Mouse (Mus musculus) embryo, embryonic 11 days (tissue): Measurements from ENCODE around the gene Calm1.
"Not testable (repeated sequence)": the region's sequence is repeated elsewhere in the genome, so short reads cannot be mapped to it uniquely, and the experiment has no call there.

Experiments
- DNase-seq: peaks from one replicate; pipeline ENCODE4 v3.0.0-alpha.2; 2015

Calm1 gene

DNA sequence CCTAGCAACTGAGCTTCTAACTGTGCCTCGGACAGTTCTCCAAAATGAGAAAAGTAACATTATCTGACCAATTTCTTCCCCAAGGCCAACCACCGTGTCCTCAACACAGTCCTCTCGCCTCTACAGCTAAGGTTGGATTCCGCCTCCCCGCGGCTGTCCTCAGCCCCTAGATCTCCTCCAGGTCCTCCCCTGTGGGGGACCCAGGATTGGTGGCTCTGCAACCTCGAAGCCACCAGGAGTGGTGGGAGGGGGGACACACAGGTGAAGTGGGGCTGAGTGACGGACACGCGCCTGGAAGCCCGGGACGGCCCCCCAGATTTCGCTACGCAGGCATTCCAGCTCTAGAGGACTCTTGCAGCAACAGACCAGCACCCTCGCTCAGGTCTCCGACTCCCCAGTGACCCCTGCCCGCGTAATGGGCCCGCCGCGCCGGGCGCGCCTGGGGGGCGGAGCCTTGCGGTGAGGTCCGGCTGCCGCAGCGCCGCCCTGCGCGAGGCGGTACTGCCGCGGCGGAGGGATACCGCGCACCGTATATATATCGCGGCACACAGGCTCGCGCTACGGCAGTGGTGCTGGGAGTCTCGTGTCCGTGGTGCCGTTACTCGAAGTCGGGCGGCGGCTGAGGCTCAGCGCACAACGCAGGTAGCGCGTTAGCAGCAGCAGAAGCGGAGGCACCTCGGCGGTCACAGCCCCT, at the start of gene Calm1:
Calm1 (plus strand) TSS at position 469 of the 694 bp plus-strand sequence.
- DNase-seq: peak; percentile 96

GRCm38 (mm10) chr12:100152466-100152865, 46.8 kb upstream of the Calm1 start:
- DNase-seq: no peak

DNA sequence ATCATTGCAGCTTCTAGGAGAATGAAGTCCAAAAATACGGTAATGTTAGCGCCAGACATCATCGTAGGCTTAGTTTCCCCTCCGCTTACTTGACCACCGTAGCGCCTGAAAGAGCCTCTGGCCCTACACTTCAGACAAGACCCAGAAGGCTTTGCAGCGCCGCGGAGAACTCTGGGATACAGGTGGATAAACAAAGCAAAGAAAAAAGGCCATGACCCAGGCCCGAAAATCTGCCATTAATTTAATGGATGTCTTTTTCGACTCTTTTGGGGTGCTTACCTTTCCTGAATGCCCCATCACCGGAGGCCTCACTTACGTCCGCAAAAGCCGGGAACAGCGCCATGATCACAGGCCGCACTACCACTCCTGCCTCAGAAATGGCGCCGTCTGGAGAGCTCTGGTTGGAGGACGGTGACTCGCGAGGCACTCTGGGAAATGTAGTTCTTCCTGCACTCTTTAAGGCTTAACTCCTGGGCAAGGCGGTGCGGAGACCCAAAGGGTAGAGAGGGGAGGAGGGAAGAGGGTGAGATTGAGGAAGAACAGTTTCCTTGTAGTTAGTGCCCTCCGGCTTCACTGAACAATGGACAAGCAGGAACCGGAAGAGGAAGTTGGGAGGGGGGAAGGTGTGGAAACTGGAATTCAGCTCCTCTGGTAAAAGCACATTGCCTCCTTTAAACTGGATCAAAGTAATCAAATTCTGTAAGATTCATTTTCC, 39.8 kb upstream of the Calm1 start, which contains the start of gene Nrde2:
Nrde2 (minus strand) TSS at position 393 of the 715 bp plus-strand sequence.
- peak; percentile 95 for DNase-seq

- DNase-seq: no peak
Observed at GRCm38 (mm10) chr12:100164991-100165500, 34.2 kb upstream of the Calm1 start.

GRCm38 (mm10) chr12:100166177-100166576, 33.1 kb upstream of the Calm1 start:
- peak; percentile 76 for DNase-seq

GRCm38 (mm10) chr12:100166939-100167338, 32.3 kb upstream of the Calm1 start:
- DNase-seq: no peak

DNA sequence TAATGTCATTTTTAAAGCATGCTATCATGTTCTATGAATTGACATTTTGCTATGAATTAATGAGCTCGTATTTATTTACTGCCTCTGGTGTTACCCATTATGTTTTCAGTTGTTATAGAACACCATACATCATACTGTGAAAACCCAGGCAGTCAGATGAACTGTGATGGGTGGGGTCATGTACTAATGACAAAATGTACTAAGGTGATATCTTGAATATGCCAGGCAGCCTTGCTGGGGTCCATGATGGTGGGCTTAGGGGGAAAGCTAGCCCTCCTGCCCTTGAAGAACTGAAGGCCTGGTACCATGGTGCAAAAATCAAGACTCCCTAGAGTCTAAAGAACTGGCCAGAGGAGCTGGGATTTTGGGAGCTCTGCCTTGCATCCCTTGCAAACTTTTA, 31.7 kb upstream of the Calm1 start:
- no peak for DNase-seq

DNA sequence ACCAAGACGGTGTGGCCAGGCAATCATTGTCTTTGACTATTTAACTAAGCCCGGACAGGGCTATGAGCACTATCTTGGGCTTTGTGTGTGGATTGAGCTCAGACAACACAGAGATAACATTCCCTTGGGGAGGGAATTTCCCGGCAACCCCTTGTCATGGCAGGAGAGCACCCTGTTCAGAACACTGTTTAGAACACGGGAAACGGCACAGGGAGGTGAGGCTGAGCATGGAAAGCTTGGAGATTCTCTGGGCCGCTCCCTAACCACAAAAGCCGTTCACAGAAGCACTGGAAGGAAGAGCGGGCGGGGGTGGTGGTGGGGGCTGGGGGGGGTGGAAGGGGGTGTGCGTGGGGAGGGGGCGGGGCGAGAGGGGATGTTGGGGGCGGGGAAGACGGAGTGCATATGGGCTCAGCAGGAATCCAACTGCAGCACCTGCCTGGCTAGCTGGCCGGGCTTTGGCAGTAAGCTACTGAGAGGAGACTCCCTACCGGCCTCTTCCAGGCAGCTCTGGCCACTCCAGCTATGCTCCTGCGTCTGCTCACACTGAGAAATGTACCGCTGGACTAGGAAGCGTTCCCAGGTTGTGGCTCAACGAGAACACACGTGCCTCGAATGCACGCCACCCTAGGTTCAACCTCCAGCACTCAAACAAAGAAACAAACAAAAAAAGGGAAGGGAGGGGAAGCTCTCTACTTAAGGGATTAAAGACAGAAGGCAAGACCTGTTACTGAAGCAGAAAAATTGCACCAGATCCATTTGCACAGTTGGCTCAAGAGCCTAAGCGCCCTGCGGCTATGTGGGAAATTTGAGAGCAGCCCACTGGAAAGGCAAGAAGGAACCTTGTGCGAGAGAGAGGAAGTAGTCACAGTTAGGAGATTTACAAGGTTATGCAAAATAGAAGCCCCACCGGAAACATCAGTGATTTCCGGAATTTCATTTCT, 31.0 kb upstream of the Calm1 start:
- DNase-seq: peak; percentile 63

- DNase-seq: no peak
Observed at GRCm38 (mm10) chr12:100172481-100172880, 26.8 kb upstream of the Calm1 start.

- peak; percentile 57 for DNase-seq
Observed at GRCm38 (mm10) chr12:100176469-100177056, 22.7 kb upstream of the Calm1 start.

DNA sequence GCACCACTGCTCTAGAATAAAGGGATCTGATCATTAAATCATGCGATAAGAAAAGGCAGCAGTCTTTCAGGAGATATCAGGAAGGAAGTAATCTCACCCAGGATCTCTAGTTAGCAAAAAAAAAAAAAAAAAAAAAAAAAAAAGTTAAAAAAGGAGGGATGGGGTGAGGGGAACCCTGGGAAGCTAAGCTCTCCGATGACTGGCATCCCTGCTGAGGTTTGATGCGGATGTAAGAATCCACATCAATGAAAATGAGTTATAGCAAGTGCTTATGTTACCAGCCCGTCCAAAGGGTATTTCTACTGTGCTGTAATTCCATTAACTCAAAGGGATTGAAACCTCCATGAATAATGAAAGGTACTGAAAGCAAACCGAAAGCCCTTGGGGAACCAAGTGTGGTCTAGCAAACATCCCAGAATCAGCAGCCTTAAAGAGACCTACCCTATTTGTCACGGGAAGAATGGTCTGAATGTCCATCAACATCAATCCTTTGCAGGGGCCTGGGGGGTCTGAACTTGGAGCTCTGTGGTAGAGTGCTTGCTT, 20.3 kb upstream of the Calm1 start:
- no peak for DNase-seq

GRCm38 (mm10) chr12:100180802-100181201, 18.4 kb upstream of the Calm1 start:
- no peak for DNase-seq

DNA sequence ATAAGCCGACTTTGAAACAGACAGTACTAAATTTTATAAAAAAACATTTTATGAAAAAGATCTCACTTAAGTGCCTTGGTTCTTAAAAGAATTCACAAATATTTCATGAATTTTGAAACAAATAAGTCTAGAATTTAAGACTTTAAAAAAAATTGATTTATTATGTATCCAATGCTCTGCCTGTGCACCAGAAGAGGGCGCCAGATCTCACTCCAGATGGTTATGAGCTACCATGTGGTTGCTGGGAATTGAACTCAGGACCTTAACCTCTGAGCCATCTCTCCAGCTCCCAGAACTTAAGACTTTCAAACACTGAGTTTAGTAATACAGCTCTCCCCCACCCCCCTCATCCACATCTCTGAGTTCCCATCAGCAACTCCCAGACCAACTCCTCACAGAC, 16.6 kb upstream of the Calm1 start:
- DNase-seq: no peak

GRCm38 (mm10) chr12:100183970-100184369, 15.3 kb upstream of the Calm1 start:
- no peak for DNase-seq

GRCm38 (mm10) chr12:100184976-100185375, 14.3 kb upstream of the Calm1 start:
- not testable (repeated sequence) for DNase-seq

DNA sequence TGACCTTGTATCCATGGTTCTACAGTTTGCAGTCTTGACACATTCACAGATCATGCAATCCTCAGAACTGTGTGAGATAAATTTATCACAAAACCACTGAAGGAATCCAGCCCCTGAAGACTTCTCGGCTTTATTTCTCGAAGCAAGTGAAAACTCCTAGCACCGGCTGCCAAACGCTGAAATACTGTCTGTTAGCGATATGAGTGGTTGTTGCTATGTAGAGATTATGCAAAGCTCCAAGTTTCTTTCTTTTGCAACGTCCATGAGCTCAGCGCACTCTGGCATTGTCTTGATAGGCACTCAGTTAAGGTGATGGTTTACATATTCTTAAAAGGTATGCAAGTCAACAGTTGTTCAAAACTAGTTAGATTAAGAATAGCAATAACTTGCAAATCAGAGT, 13.3 kb upstream of the Calm1 start:
- no peak for DNase-seq

GRCm38 (mm10) chr12:100186376-100186775, 12.9 kb upstream of the Calm1 start:
- DNase-seq: peak; percentile 74

- peak; percentile 100 for DNase-seq
Observed at GRCm38 (mm10) chr12:100187013-100187755, 12.1 kb upstream of the Calm1 start.

DNA sequence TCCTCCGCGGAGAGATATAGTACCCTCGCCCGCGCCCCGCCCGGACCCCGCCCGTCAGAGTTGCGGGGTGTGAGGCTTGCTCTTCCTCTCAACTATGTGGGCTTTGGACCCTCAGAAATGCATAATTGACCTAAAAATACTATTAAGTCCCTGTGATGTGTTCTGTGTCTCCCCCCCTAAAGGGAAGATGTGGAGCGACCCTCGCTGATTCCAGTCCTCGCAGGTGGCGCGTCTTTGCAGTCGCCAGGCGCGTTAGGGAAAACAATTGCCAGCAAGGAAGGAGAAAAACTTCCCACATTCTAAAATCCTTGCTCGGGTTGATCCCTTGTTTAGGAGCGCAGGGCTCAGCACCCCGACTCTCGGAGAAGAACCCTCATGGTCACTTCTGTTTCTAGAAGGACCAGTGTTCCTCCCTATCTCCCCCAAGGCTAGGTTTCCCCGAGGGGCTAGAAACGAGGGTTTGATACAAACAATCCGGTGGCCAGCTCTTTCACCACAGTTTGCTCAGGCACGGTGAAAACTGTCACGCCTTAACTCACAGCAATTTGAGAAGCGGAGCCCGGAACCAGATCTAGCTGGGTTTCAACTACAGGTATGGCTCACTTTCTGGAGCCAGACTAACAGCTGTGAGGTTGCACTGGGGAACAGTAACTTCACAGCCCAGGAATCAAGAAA, 11.3 kb upstream of the Calm1 start:
- DNase-seq: peak; percentile 56

DNA sequence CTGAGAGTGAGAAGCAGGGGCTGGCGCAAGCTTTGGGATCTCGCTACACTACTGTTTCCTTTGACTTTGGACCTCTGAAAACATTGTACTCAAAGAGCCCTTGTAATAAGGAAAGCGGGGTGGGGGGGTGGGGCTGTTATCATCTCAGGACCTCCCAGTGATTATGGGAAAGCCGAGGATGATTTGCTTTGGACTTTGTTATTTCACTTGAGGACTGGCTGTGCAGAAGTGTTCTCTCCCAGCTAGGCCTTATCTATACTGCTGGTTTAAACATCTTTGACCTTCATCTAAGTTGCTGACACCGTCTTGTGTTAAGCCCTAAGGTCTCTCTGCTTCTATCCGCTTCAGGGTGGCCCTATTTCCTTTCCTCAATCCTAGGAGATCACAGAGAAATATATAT, 8.4 kb upstream of the Calm1 start:
- DNase-seq: no peak

GRCm38 (mm10) chr12:100194181-100194580, 5.1 kb upstream of the Calm1 start:
- DNase-seq: no peak
